Mouse (Mus musculus) stomach, postnatal 0 days (tissue): ENCODE measurements around the gene Tmem128. TPM values are rescaled to one million over a fixed set of nuclear protein-coding genes. Genes with fewer than 3 reads are reported as not detected.

Experiments used
- ATAC-seq: fragments of 200-750 bp; cut with Nextera tagmentation; 2 replicates; pipeline ENCODE4 v1.8.0; 2017; ENCODE audit not compliant: low FRiP score, low TSS enrichment
- DNase-seq: peaks from one replicate; pipeline ENCODE4 v3.0.0-alpha.2; 2016; ENCODE audit warnings: low spot score
- H3K27ac ChIP-seq: fragments of 300-500 bp; sonication (generic); replicated peaks from 2 replicates; pipeline ENCODE4 v1.5.1; 2014; ENCODE audit warnings: mild to moderate bottlenecking, control low read depth
- H3K27me3 ChIP-seq: fragments of 300-500 bp; sonication (generic); 2 replicates; pipeline ENCODE4 v1.6.1; 2014; ENCODE audit warnings: low read length; ENCODE audit not compliant: control insufficient read depth, insufficient read depth
- H3K36me3 ChIP-seq: fragments of 300-500 bp; sonication (generic); 2 replicates; pipeline ENCODE4 v1.6.1; 2014; ENCODE audit warnings: low read length, mixed read lengths; ENCODE audit not compliant: control insufficient read depth, insufficient read depth
- H3K4me1 ChIP-seq: fragments of 300-500 bp; sonication (generic); replicated peaks from 2 replicates; pipeline ENCODE4 v1.6.1; 2014; ENCODE audit warnings: antibody characterized with exemption; ENCODE audit not compliant: control insufficient read depth, insufficient read depth
- H3K4me2 ChIP-seq: fragments of 300-500 bp; sonication (generic); replicated peaks from 2 replicates; pipeline ENCODE4 v1.6.1; 2014; ENCODE audit warnings: low read depth, mild to moderate bottlenecking, control low read depth, moderate library complexity
- H3K4me3 ChIP-seq: fragments of 300-500 bp; sonication (generic); 2 replicates; pipeline ENCODE4 v1.5.1; 2014; ENCODE audit warnings: low read depth, low read length, control low read depth
- H3K9ac ChIP-seq: fragments of 300-500 bp; sonication (generic); 2 replicates; pipeline ENCODE4 v1.6.1; 2014; ENCODE audit warnings: mild to moderate bottlenecking, low read length, control low read depth, mixed read lengths
- H3K9me3 ChIP-seq: fragments of 300-500 bp; sonication (generic); 2 replicates; pipeline ENCODE4 v1.6.1; 2016; ENCODE audit warnings: low read length; ENCODE audit not compliant: control insufficient read depth
- CTCF ChIP-seq: IDR thresholded peaks from 2 replicates; pipeline ENCODE4 v1.5.1; 2016; ENCODE audit warnings: antibody characterized with exemption, low read depth, mild to moderate bottlenecking, moderate library complexity
- EP300 ChIP-seq: optimal IDR thresholded peaks from 2 replicates; pipeline ENCODE3; 2016; ENCODE audit warnings: antibody characterized with exemption
- whole genome bisulfite sequencing: fragments of 180-500 bp; shearing (Covaris S2); extraction: QIAGEN DNeasy Blood & Tissue Kit; methylation state at CpG from one replicate; pipeline ENCODE4 v1.1.7; 2014; 5-methylcytosine and 5-hydroxymethylcytosine counted together
- polyA plus RNA-seq: library from polyadenylated mRNA; unstranded; fragments of >200 nt; fragmentation: Nextera tagmentation; extraction: Ambion mirVana; gene quantifications from 2 replicates; pipeline ENCODE4 v1.2.1, GENCODE M21; 2015

Gene Tmem128
- polyA plus RNA-seq, 1 experiment from 2014 or later: 77.6 TPM

DNA sequence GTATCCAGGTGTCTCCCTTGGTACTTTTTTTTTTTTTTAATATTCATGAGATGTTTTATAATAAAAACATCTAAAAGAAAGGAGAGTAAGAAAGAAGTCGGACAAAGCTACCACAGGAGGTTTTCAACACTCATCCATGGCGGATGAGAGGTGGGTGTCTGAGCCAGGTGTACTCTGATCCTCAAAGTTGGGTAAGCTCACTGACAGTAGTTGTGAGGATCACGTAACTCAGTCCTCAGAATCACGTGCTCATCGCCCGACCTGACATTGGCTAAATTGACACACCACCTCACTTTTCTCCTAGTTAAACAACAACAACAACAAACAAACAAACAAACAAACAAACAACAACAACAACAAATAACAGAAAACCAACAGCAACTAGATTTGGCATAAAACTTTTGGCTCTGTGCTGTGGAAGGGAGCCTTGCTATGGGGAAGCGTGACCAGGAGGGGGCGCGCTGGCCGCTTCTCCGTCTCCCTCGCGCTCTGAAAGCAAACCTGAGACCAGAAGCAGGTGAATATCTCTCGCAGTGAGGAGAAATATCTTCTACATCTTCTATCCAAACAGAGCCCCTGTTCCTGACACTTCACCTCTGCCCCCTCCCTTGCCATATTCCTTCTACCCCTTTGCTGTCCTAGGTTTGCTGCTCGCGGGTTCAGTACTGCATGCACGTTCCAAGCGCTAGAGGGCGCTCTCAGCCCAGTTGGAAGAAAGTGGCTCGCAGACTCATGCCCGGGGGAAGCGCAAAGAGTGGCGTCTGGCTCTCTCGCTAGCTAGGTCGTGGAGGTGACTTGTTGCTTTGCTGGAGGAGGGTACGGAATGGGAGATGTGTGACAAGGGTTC is 47.5 kb downstream of the Tmem128 start:
- TF ChIP-seq EP300: no peak
- peak; percentile 96 for TF ChIP-seq CTCF
- no peak overlapping the region for H3K27ac ChIP-seq
- no peaks in the 10 kb centered on the region for H3K27me3 ChIP-seq
- ATAC-seq (peak; percentile 84), DNase-seq (peak; percentile 89)
- H3K4me2 ChIP-seq: peak overlapping the region; percentile 66
- no peaks in the 10 kb centered on the region for H3K9me3 ChIP-seq
- 10% methylated on average over 26 of the region's 26 CpGs for WGBS
- H3K9ac ChIP-seq: no peak overlapping the region
- H3K36me3 ChIP-seq: no peaks in the 10 kb centered on the region
- no peaks in the 10 kb centered on the region for H3K4me1 ChIP-seq
- H3K4me3 ChIP-seq: peak overlapping the region; percentile 35

DNA sequence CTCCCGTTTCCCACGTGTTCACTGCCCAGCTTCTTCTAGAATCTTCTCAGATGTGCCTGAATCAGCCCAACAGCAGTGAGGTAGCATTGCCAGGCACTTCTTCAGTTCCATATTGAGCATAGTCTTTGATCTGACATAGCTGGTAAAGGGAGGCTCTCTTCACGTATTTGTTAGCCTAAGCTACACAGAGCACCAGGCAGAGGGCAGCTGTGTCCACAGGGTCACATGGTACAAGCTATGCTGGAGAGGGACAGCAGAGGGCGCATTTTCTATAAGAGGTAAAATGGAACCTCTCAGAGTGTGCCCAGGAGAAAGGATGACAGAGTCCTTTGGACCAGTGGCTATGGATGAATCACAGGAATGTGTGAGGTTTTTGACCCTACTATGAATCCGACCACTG is 48.9 kb downstream of the Tmem128 start:
- WGBS: 48% methylated on average over 5 of the region's 5 CpGs
- no peaks in the 10 kb centered on the region for H3K9me3 ChIP-seq
- TF ChIP-seq EP300 (no peak), CTCF (peak; percentile 72)
- no peak overlapping the region for H3K4me2 ChIP-seq
- H3K36me3 ChIP-seq: no peaks in the 10 kb centered on the region
- DNase-seq: peak; percentile 67
- H3K27me3 ChIP-seq: no peaks in the 10 kb centered on the region
- peak; percentile 77 for ATAC-seq
- H3K27ac ChIP-seq: no peak overlapping the region
- H3K4me1 ChIP-seq: no peaks in the 10 kb centered on the region
- no peak overlapping the region for H3K9ac ChIP-seq
- no peak overlapping the region for H3K4me3 ChIP-seq

DNA sequence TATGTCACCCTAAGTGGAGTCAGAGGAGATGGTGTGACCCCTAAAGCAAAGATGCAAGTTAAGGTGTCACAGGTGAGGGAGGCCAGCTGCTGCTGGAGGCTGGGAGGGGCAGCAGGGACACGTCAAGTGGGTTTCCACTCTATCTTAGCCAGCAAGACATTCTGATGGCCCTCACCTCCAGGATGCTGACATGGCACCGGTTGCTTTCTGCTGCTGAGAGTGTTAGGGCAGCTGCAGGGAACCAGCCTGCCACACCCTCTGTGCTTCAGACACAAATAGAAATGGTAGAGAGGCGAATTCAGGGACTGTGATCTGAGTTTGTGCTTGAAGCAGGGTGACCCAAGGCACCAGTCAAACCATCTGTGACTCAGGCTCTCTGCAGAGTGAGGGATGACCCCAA is 49.8 kb downstream of the Tmem128 start:
- H3K9me3 ChIP-seq: no peaks in the 10 kb centered on the region

More for the DNA sequence above, 49.8 kb downstream of the Tmem128 start:
- DNase-seq: no peak
- H3K4me2 ChIP-seq: no peak overlapping the region
- no peak overlapping the region for H3K9ac ChIP-seq
- TF ChIP-seq EP300: no peak
- no peak for TF ChIP-seq CTCF
- 59% methylated on average over 3 of the region's 3 CpGs for WGBS
- H3K4me1 ChIP-seq: no peaks in the 10 kb centered on the region
- H3K27ac ChIP-seq: no peak overlapping the region
- no peak overlapping the region for H3K4me3 ChIP-seq
- ATAC-seq: no peak
- H3K27me3 ChIP-seq: no peaks in the 10 kb centered on the region
- no peaks in the 10 kb centered on the region for H3K36me3 ChIP-seq

Other genes with a start within 250 kb of the Tmem128 start
- gene Stx18, start 221.4 kb upstream of the Tmem128 start, polyA plus RNA-seq: 26.9 and 27.6 TPM in 2 replicates
- 23.4 and 23.8 TPM in 2 replicates for gene Nsg1, start 100.3 kb upstream of the Tmem128 start, polyA plus RNA-seq
- 4.2 and 4.4 TPM in 2 replicates for gene Zbtb49, start 39.7 kb upstream of the Tmem128 start, polyA plus RNA-seq
- 45.7 and 50.1 TPM in 2 replicates for gene Lyar, start 39.7 kb upstream of the Tmem128 start, polyA plus RNA-seq
- 0.05 TPM in 1 of 2 replicates, not detected in the other for gene Otop1, start 15.8 kb downstream of the Tmem128 start, polyA plus RNA-seq
- gene Drd5, start 59.2 kb downstream of the Tmem128 start, polyA plus RNA-seq: not detected in 2 replicates
- 0.62 and 0.93 TPM in 2 replicates for gene Slc2a9, start 243.0 kb downstream of the Tmem128 start, polyA plus RNA-seq